Mouse (Mus musculus) retina, adult 2 months (tissue): ENCODE results near the gene Taf4.

Experiments used
- DNase-seq: peaks from one replicate; pipeline ENCODE4 v3.0.0-alpha.2; 2012; ENCODE audit warnings: low read depth, low spot score

The Taf4 gene

GRCm38 (mm10) chr2:179982715-179983114, 6.3 kb upstream of the Taf4 start:
- no peak for DNase-seq

DNA sequence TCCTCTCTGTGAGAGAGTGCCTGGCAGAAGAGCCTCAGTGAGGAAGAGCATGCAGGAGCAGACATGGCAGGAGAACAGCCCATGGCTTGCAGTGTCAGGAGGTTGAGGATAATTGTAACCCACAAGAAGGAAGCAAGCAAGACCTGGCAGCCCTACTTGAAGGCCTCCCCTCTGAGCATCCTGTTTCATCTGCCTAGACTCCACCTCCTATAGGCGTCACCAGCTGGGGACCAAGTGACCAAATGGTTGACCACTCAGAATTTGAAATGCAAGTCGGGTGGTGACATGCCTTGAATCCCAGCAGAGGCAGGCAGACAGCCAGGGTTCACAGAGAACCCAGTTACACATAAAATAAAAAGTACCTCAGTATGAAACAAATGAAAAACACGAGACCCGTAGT, 4.2 kb upstream of the Taf4 start:
- no peak for DNase-seq

DNA sequence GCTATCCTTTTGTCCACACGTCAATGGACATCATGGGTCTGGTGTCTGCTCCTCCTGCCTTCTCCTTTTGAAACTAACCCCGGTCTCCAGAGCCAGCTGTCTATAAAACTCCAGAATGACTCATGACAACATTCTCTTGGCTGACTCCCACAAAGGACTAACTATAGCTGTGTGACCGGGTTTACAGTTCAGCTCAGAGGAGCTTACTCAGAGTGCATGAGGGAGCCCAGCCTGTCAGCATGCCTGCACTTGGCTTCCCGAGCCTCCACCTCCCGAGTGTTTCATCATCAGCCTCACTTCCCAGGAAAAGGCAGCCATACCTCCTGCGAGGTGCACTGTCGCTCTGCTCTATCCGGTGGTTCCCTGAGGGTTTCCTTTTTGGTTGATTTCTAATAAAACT, 3.4 kb upstream of the Taf4 start:
- DNase-seq = no peak

- DNase-seq = no peak
Observed at GRCm38 (mm10) chr2:179978250-179978649, 1.8 kb upstream of the Taf4 start.

- DNase-seq = no peak
Observed at GRCm38 (mm10) chr2:179977344-179978025, 1.0 kb upstream of the Taf4 start.

DNA sequence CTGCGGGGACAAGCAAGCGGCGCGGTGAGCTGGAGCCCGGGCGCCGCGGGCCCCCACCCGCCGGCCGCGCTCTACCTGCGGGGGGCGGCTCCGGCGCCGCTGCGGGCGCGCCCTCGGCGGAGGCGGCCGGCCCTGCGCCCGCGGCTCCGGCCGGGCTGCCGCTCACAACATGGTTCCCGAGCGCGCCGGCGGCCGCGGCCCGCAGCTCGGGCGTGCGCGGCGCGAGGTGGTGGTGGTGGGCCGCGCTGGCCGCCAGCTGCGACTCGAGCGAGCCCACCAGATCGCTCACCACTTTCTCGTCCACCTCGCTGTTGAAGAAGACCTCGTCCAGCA, 185 bp downstream of the Taf4 start:
- no peak for DNase-seq

- DNase-seq = no peak
Observed at GRCm38 (mm10) chr2:179975851-179976250, 595 bp downstream of the Taf4 start.

DNA sequence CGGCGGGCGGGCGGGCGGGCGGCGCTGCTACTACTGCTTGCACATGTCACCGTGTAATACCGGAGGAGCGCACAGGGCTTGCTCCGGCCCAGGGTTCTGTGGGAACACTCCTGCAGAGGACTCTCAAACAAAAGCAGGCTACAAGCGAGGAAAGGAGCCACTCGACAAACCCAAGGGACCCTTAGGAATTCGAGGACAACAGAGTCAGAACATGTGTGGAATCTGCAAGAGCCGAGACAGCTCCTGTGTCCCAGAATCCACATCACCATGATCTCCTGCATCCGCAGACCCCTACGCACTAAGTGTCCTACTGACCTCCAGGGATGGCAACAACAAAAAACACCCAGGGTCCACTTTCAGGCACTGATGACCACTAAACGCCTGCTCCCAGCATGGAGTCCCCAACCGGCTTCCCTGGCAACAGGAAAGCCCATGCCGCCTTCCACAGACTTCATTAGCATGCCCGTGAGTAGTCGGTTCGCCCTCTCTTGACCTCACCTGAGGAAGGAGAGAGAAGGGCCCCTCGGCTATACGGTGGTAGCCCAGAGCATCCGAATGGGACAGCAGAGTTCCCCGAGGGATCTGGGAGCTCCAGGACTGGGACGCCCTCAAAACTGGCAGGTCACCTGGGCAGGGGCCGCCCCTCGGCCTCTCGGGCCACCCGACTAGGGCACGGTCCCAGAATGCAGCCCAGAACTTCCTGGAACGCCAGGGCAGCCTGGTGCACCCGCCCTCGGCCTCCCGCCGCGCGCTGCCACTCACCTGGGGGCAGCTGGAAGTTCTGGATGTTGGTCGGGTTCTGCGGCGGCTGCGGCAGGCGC, 1.6 kb downstream of the Taf4 start:
- DNase-seq = no peak

- no peak for DNase-seq
Observed at GRCm38 (mm10) chr2:179973871-179974628, 2.4 kb downstream of the Taf4 start.

DNA sequence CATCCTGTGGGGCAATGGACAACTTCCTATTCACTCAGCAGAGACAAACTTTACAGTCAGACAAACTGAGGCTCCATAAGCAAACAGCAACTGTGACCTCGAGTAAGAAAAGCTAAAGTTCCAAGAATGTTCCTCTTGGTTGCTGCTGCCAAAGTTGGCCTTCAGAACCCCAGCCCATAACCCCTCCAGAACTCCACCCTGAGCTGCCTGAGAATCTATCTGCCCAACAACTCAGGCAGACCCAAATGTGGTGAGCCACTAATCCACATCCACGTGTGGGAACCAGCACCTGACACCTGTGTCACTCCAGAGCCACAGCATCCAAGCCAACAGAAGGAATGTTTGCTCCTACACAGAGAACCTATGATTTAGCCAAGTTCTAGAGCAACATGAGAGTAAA, 4.0 kb downstream of the Taf4 start:
- no peak for DNase-seq

- no peak for DNase-seq
Observed at GRCm38 (mm10) chr2:179971891-179972290, 4.6 kb downstream of the Taf4 start.

DNA sequence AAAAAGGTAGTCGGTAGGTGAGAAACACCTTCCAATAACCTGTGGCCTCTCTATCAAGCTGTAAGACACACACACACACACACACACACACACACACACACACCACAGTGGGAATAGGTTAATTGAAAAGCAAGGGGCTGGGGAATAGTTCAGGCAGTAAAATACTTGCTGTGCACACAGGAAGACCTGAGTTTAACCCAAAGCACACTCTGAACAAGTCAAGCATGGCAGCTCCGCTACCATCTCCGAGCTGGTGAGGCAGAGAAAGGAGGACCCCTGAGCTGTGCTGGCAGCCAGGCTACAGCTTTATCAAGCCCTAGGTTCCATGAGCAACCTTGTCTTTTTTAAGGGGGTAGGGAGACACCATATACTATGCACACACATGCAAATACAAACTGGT, 7.3 kb downstream of the Taf4 start:
- DNase-seq = no peak

GRCm38 (mm10) chr2:179967633-179968032, 8.8 kb downstream of the Taf4 start:
- no peak for DNase-seq

GRCm38 (mm10) chr2:179961420-179961819, 15.0 kb downstream of the Taf4 start:
- no peak for DNase-seq

GRCm38 (mm10) chr2:179960327-179960726, 16.1 kb downstream of the Taf4 start:
- DNase-seq = no peak

GRCm38 (mm10) chr2:179959391-179959790, 17.1 kb downstream of the Taf4 start:
- DNase-seq = no peak

GRCm38 (mm10) chr2:179951542-179952524, 24.6 kb downstream of the Taf4 start:
- DNase-seq = no peak

DNA sequence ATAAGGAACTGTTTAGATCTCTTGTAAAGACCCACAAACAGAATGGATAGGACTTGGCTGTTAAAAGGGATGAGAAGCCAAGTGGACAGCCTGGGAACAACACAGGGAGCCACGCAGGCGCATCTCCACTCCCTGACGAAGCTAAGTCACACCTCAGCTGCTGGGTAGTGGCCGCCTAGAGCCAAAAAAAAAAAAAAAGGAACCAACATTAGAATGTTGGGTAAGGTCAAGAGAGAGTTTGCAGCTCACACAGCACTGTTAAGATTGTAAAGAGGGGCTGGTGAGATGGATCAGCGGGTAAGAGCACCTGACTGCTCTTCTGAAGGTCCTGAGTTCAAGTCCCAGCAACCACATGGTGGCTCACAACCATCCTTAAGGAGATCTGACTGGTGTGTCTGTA, 27.6 kb downstream of the Taf4 start:
- DNase-seq = no peak

DNA sequence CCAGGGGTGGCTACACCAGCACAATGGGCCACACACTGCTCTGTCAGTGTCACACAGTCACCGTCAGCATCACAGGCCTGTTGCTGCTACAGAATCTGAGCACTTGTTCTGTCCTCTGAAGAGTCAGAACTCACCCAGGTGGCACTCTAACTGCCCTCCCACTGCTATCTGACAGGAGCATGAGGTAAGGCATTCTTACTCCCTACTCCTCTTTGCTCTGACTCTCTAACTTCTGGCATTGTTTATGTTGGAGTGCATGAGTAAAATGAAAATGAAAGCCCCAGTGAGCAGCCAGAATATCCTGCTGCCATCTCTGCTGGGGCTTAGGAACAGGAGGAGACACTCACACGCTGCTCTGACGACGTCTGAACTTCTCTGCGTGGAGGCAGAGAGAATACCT, 28.8 kb downstream of the Taf4 start:
- DNase-seq = no peak

DNA sequence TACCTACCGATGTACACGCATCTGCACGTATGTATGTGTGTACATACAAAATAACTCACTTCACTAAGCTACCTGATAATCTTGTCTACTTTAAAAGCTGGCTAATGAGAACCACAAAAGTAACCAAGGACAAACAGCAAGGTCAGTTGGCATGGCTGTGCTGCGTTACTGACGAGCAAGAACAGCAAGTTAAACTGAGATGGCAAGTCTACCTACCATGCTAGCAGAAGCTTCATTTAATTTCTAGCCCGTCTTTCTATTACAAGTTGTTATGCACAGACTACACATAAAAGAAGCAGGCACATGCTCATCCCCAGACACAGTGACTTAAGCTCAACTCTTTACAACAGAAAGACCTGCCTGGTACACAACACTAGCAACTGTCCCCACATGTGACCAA, 29.9 kb downstream of the Taf4 start:
- no peak for DNase-seq

DNA sequence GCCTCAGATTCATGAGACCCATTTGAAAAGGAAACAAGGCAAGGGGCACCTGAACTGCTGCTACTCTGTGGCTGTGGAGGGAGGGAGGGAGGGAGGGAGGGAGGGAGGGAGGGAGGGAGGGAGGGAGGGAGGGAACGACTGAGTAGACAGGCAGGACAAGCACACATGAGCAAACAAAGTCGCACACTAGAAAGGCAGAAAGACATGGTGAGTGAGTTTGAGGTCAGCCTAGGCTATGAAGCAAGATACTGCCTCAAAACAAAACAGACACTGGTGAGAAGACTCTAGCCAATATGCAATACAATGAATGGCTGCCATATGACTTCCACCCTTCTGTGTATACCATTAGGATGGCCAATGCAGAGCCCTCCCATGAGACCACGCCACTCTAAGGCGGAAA, 31.4 kb downstream of the Taf4 start:
- no peak for DNase-seq
